Mouse (Mus musculus) cerebral cortex, adult 2 months (tissue): ENCODE measurements around the gene Rfesd.

ENCODE experiments used
- whole genome bisulfite sequencing: fragments of 180-500 bp; shearing (Covaris S2); methylation state at CpG from one replicate; pipeline ENCODE4 v1.1.7; 2018; 5-methylcytosine and 5-hydroxymethylcytosine counted together

Gene Rfesd

DNA sequence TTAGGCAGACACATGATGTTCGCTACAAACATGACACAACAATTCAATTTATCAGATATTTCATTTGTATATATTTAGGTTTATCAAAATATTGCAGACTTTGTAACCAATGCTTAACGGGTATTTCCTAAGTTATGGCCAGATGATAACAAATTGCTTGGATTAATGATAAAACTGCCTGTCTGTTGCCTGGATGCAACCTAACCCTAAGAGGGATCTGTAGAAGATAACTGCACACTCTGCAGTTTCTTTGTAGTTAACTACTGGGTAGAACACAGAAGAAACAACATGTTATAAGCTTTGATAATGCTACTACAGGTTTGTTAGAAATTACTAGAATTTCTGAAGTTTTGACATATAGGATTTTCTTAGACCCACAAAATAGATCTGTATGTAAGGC, 42.3 kb downstream of the Rfesd start:
- 94% methylated on average over 2 of the region's 2 CpGs for WGBS

- WGBS: 70% methylated on average over 1 of the region's 1 CpGs
Measured at GRCm38 (mm10) chr13:75975629-75976028, 42.9 kb downstream of the Rfesd start.

- 83% methylated on average over 2 of the region's 2 CpGs for WGBS
Measured at GRCm38 (mm10) chr13:75974481-75974880, 44.0 kb downstream of the Rfesd start.

- WGBS: 82% methylated on average over 1 of the region's 1 CpGs
Measured at GRCm38 (mm10) chr13:75966850-75967249, 51.7 kb downstream of the Rfesd start, which contains the start of gene Spata9. Spata9 (plus strand) TSS chr13:75967150.
